Mouse (Mus musculus) forebrain, embryonic 15.5 days (tissue): ENCODE results near the gene Mrps11. TPM values are rescaled to one million over a fixed set of nuclear protein-coding genes. Genes with fewer than 3 reads are reported as not detected.

ENCODE experiments used
- ATAC-seq: fragments of 200-750 bp; cut with Nextera tagmentation; replicated peaks from 2 replicates; pipeline ENCODE4 v1.8.0; 2017; ENCODE audit warnings: mild to moderate bottlenecking, moderate TSS enrichment, moderate library complexity
- H3K27ac ChIP-seq: fragments of 300-500 bp; sonication (generic); replicated peaks from 2 replicates; pipeline ENCODE4 v1.5.1; 2015; ENCODE audit warnings: mild to moderate bottlenecking, inconsistent platforms
- H3K27me3 ChIP-seq: fragments of 300-500 bp; sonication (generic); 2 replicates; pipeline ENCODE4 v1.6.1; 2015; ENCODE audit warnings: inconsistent platforms
- H3K36me3 ChIP-seq: fragments of 300-500 bp; sonication (generic); 2 replicates; pipeline ENCODE4 v1.6.1; 2015; ENCODE audit warnings: mild to moderate bottlenecking, inconsistent platforms
- H3K4me1 ChIP-seq: fragments of 300-500 bp; sonication (generic); 2 replicates; pipeline ENCODE4 v1.6.1; 2015; ENCODE audit warnings: inconsistent platforms
- H3K4me2 ChIP-seq: fragments of 300-500 bp; sonication (generic); replicated peaks from 2 replicates; pipeline ENCODE4 v1.6.1; 2015; ENCODE audit warnings: mild to moderate bottlenecking, inconsistent platforms
- H3K4me3 ChIP-seq: fragments of 300-500 bp; sonication (generic); 2 replicates; pipeline ENCODE4 v1.5.1; 2015; ENCODE audit warnings: mild to moderate bottlenecking, inconsistent platforms
- H3K9ac ChIP-seq: fragments of 300-500 bp; sonication (generic); replicated peaks from 2 replicates; pipeline ENCODE4 v1.6.1; 2015; ENCODE audit warnings: mild to moderate bottlenecking, inconsistent platforms
- H3K9me3 ChIP-seq: fragments of 300-500 bp; sonication (generic); 2 replicates; pipeline ENCODE4 v1.6.1; 2016; ENCODE audit warnings: inconsistent platforms
- WGBS: fragments of 180-500 bp; shearing (Covaris S2); methylation state at CpG from one replicate; pipeline ENCODE4 v1.1.7; 2015; ENCODE audit warnings: mixed read lengths; 5-methylcytosine and 5-hydroxymethylcytosine counted together
- polyA plus RNA-seq: library from polyadenylated mRNA; unstranded; fragments of >200 nt; fragmentation: Nextera tagmentation; extraction: Ambion mirVana; gene quantifications from 2 replicates; pipeline ENCODE4 v1.2.1, GENCODE M21; 2015

Mrps11 gene
- polyA plus RNA-seq, 1 experiment from 2014 or later, result 68.8 TPM

DNA sequence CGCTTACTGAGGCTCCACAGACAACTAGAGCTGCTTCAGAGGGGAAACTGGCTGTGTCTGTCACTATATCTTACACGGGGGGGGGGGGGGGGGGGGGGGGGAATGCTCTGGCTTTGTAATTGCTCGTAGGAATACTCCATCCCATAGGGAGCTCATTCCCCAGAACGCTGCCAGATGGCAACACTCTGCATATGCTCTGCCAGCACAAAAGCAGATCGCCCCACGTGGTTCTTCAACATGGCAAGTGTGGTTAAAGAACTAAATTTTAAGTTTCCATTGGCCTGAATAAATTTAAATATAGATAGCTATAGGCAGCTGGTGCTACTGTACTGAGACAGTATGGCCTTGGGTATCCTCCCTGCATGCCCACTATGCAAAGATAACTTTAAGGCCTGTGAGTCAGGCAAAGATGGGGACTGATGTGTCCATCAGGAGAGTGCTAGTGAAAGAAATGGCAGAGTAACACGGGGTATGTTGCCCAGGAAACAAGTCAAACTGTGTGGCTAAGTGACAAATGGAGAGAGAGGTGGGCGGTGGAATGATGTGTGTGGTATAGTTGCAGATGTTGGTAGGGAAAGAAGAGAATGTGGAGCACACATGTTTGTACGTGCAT, 15.0 kb downstream of the Mrps11 start:
- H3K27ac ChIP-seq, result peak overlapping the region; percentile 91
- H3K36me3 ChIP-seq, result 0 out of 2 replicates have a peak, but pooled peaks cover 4% of the 10 kb centered on the region
- H3K27me3 ChIP-seq, result no peaks in the 10 kb centered on the region
- ATAC-seq, result peak; percentile 85
- no peak overlapping the region for H3K4me3 ChIP-seq
- H3K4me1 ChIP-seq, result peaks cover 34% of the 10 kb centered on the region
- no peak overlapping the region for H3K4me2 ChIP-seq
- WGBS, result 30% methylated on average over 7 of the region's 9 CpGs
- no peaks in the 10 kb centered on the region for H3K9me3 ChIP-seq
- no peak overlapping the region for H3K9ac ChIP-seq

DNA sequence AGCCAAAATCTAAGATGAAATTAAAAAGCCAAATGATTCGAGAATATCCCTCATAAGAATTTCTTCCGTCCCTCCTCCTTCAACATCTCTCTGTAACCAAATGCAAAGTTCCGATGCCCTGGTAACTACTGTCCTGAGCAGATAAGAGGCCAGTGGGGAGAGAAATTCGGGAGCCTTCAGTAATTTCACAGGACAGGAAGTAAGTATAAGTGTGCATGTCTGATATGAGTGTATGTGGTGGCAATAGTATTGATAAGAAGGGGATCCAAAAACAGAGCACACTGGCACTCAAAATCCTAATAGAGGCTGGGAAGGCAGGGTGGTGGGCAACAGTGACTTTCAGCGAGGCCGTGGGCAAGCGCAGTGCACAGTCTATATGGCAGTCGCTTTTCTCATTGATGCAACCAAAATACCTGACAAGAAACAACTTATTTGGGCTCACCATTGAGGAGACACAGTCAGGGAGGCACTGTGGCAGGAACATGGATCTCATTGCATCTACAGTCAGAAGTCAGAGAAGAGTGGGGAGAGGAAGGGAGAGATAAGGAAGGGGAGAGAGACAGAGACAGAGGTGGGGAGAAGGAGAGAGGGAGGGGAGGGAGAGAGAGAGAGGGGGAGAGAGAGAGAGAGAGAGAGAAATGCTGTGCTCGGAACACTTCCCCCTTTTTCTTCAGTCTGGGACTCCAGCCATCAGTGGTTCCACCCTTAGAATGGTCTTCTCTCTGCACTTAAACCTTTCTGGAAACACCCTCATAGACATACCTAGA, 17.0 kb downstream of the Mrps11 start:
- Histone ChIP-seq H3K4me3 (no peak overlapping the region), H3K27me3 (no peaks in the 10 kb centered on the region), H3K9ac (no peak overlapping the region), H3K9me3 (no peaks in the 10 kb centered on the region), H3K27ac (0 out of 2 replicates have a peak overlapping the region, but pooled peaks have one; percentile 19), H3K4me2 (no peak overlapping the region), H3K4me1 (peaks cover 29% of the 10 kb centered on the region), H3K36me3 (no peaks in the 10 kb centered on the region)
- ATAC-seq, result no peak
- 75% methylated on average over 9 of the region's 9 CpGs for WGBS

DNA sequence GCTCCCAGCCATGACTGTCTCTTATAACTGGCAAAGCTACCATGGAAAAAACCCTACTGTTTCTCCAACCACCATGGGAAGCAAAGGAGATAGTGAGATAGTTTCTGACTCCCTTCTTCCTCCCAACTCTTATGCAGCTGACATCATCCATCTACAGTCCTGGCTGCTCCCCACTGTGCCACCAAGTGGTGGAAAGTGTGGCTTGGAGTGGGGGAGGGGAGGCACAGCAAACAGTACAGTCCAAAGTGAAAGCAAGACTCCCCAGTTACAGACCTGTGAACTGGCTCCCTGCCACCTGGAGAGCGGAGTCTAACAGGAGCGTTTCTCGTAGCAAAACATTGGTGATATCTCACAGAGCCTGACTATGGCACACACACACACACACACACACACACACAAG, 20.9 kb downstream of the Mrps11 start:
- H3K4me2 ChIP-seq, result no peak overlapping the region
- no peak overlapping the region for H3K27ac ChIP-seq
- no peak overlapping the region for H3K9ac ChIP-seq
- no peaks in the 10 kb centered on the region for H3K36me3 ChIP-seq
- peaks cover 5% of the 10 kb centered on the region for H3K4me1 ChIP-seq
- no peaks in the 10 kb centered on the region for H3K9me3 ChIP-seq
- WGBS, result 84% methylated on average over 3 of the region's 3 CpGs
- H3K4me3 ChIP-seq, result no peak overlapping the region
- ATAC-seq, result no peak
- H3K27me3 ChIP-seq, result no peaks in the 10 kb centered on the region

DNA sequence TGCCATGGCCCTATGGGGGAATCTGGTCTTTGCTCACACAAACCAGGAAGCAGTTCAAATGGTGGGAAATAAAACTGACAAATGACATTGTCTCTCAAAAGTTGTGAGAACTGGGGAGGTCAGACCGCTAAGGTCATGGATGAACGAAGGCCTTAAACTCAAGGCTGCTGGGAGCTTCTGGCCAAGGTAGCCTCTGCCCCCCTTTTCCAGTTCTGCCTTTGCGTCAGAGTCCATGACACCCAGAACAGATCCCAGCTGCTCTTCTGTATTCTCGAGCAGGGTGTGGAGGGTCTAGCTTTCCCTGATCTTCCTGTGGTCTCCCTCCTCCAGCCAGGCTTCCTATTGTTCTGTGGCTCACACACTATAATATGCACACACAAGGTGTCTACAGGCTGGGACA, 24.3 kb downstream of the Mrps11 start:
- Histone ChIP-seq H3K9me3 (no peaks in the 10 kb centered on the region), H3K4me3 (no peak overlapping the region), H3K4me2 (no peak overlapping the region), H3K4me1 (no peaks in the 10 kb centered on the region), H3K9ac (no peak overlapping the region), H3K36me3 (no peaks in the 10 kb centered on the region), H3K27me3 (no peaks in the 10 kb centered on the region), H3K27ac (no peak overlapping the region)
- 86% methylated on average over 4 of the region's 4 CpGs for WGBS
- ATAC-seq, result no peak

DNA sequence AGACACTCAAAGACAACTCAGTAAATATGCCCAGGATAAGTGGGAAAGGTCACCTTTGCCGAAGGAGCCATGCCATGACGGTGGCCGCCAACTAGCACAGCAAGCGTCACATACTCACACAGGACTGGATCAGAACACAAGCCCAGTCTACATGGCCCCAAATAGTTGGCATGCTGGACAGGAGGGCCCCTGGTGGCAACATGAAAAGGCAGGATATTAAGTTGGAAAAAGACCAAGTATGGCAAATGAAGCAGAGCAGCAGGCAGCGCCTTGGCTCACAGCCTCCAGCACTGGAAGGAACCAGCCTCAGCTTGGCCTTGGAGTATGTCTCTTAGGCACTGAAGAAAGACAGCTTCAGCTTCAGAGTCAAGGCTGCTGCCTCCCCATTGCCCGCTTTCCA, 30.9 kb downstream of the Mrps11 start:
- ATAC-seq, result no peak
- Histone ChIP-seq H3K27me3 (no peaks in the 10 kb centered on the region), H3K4me1 (peaks cover 12% of the 10 kb centered on the region; the same call in 1 of the 2 replicates), H3K4me2 (no peak overlapping the region), H3K27ac (peak overlapping the region; percentile 47), H3K36me3 (no peaks in the 10 kb centered on the region), H3K9ac (no peak overlapping the region), H3K9me3 (no peaks in the 10 kb centered on the region), H3K4me3 (no peak overlapping the region)
- 81% methylated on average over 6 of the region's 6 CpGs for WGBS

DNA sequence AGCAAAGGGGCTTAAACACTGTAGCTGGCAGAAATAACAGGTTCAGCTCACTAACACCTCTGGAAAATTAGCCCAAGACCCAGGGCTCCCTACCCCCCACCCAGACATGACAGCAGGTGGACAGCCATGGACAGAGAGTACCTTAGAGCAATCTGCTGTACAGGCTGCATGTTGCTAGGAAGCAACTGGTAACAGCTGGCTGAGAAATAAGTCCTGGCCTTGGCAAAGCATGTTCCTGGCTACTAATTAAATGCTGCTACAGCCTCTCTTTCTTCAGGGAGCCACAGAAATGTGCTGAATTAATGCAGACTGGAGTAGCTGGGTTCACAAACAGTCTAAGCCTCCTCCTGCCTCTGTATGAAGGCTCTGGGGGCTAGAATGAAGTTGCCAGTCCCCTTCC, 31.8 kb downstream of the Mrps11 start:
- H3K27ac ChIP-seq, result no peak overlapping the region
- H3K9ac ChIP-seq, result no peak overlapping the region
- H3K4me3 ChIP-seq, result no peak overlapping the region
- H3K27me3 ChIP-seq, result no peaks in the 10 kb centered on the region
- no peaks in the 10 kb centered on the region for H3K9me3 ChIP-seq
- no peak for ATAC-seq
- no peak overlapping the region for H3K4me2 ChIP-seq
- H3K36me3 ChIP-seq, result no peaks in the 10 kb centered on the region
- H3K4me1 ChIP-seq, result peaks cover 12% of the 10 kb centered on the region; the same call in 1 of the 2 replicates

DNA sequence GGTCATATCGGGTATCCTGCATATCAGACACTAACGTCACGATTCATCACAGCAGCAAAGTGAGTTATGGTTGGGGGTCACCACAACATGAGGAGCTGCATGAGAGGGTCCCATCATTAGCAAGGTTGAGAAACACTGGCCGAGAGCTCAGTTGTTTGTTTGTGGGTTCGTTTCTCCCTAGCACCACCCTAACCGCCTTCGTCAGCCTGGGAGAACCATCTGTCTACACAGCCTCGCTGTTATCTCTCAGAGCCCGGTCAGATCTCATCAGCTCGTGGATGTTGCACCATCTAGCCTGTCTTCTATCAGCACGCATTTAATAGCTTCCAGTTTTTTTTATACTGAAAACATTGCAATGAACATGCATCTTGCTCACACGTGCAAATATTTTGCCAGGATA, 35.4 kb downstream of the Mrps11 start:
- Histone ChIP-seq H3K36me3 (no peaks in the 10 kb centered on the region), H3K4me3 (no peak overlapping the region), H3K9ac (no peak overlapping the region), H3K27ac (no peak overlapping the region), H3K27me3 (no peaks in the 10 kb centered on the region), H3K4me1 (peaks cover 12% of the 10 kb centered on the region; the same call in 1 of the 2 replicates), H3K9me3 (no peaks in the 10 kb centered on the region), H3K4me2 (no peak overlapping the region)
- ATAC-seq, result no peak
- 79% methylated on average over 12 of the region's 12 CpGs for WGBS

DNA sequence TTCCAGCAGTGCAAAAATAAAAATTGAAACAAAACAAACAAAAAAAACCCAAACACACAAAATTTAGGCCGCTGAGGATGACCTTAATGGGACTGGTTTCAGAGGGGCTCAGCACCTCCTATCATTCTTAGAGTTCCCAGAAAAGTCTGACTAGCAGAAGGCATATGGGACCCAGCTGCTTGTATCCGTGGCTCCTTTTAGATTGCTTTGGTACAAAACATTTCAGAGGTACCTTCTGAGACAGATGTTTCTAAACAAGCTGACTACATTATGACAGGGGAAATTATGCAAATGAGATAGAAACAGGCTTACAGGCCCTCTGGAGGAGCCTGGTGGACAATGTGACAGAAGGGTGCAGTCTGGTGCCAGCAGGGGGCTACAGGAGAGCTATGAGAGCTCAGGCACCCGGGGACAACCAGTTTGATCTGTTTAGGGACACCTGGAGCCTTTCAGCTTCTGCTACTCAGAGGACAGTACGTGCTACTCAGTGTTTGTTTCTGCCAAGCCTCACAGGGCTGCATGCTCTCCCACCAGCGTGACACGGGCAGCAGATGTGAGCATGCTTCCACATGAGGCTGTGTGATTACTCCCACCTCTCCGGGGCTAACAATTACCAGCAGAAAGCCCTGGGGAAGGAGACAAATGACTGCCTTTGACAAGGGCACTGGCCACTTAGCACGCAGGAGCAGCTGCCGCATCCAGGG, 43.9 kb downstream of the Mrps11 start:
- H3K4me2 ChIP-seq, result no peak overlapping the region
- 63% methylated on average over 9 of the region's 9 CpGs for WGBS

DNA sequence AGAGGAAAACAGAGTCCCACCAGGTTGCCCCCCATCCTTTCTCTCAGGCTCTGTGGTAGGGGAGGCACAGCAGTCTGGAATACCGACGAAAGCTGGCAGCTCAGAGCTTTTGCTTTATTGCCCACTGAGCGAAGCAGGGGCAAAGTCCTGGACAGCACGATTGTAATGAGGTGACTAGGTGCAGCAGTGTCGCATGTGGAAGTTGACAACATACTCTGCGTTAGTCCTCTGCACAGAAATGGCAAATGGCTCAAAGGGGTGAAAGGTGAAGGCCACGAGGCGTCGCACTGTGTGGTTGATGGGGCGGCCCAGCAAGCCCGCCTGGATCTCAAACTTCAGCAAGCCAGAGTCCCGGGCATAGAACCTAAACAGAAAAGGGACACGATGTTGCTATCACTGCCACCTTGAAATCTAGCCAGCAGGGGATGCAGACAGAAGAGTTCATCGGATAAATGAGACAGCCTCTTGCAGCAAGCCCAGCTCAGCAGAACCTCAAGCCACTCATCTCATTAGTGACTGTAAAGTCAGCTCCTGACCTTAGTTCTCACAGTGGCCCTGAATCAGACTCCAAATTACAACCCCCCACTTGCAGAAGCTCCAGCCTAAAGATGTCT, 44.9 kb downstream of the Mrps11 start:
- H3K4me1 ChIP-seq, result no peaks in the 10 kb centered on the region; the same call in 1 of the 2 replicates
- H3K27me3 ChIP-seq, result no peaks in the 10 kb centered on the region
- WGBS, result 90% methylated on average over 14 of the region's 14 CpGs
- no peaks in the 10 kb centered on the region for H3K9me3 ChIP-seq
- no peak overlapping the region for H3K4me2 ChIP-seq
- H3K36me3 ChIP-seq, result peaks cover 15% of the 10 kb centered on the region
- no peak for ATAC-seq
- no peak overlapping the region for H3K27ac ChIP-seq
- no peak overlapping the region for H3K9ac ChIP-seq
- H3K4me3 ChIP-seq, result no peak overlapping the region

More for the DNA sequence above, 43.9 kb downstream of the Mrps11 start:
- no peak overlapping the region for H3K9ac ChIP-seq
- peaks cover 15% of the 10 kb centered on the region for H3K36me3 ChIP-seq
- peak overlapping the region; percentile 53 for H3K27ac ChIP-seq
- ATAC-seq, result peak; percentile 58
- H3K4me3 ChIP-seq, result no peak overlapping the region
- no peaks in the 10 kb centered on the region; the same call in 1 of the 2 replicates for H3K4me1 ChIP-seq
- no peaks in the 10 kb centered on the region for H3K27me3 ChIP-seq
- H3K9me3 ChIP-seq, result no peaks in the 10 kb centered on the region

DNA sequence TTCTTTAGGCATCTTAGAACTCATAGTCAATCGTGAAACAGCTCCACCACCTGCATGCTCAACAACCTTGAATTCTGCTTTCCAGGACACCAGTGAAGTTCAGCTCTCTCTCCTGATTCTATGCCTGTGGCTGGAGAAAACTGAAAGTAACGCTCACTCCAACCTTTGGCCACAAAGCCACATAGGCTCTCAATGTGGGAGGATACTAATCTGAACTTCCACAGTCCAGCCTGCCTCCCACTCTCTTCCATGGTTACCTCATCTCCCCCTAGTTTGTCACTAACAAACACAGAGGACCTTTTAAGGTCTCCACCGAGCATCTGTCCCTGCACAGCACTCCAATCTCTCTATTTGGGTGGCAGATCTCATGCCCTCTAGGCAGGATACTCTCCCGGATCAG, 52.7 kb downstream of the Mrps11 start:
- no peak overlapping the region for H3K4me2 ChIP-seq
- H3K9ac ChIP-seq, result no peak overlapping the region
- 89% methylated on average over 4 of the region's 4 CpGs for WGBS
- no peaks in the 10 kb centered on the region for H3K27me3 ChIP-seq
- no peak overlapping the region for H3K4me3 ChIP-seq
- no peak overlapping the region for H3K27ac ChIP-seq
- ATAC-seq, result no peak
- no peaks in the 10 kb centered on the region for H3K9me3 ChIP-seq
- H3K4me1 ChIP-seq, result no peaks in the 10 kb centered on the region
- H3K36me3 ChIP-seq, result peaks cover 27% of the 10 kb centered on the region

DNA sequence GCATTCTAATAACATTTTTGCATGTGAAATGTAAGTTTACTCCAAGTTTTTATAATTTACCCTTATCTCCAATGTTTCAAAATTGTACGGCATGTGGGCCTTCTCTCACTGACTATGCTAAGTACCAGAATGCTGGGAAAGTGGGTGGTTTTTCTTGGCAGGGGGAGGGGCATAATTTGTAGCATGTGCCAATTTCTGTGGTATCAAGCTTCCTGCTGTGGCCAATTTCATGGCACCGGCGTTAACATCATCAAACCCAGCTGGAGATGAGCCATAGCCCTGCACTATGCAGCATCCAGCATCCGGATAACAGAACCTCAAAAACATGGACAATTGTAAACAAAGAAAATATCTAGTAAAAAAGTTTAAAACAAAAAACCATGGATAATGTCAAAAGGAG, 54.3 kb downstream of the Mrps11 start:
- H3K36me3 ChIP-seq, result peaks cover 29% of the 10 kb centered on the region
- H3K4me1 ChIP-seq, result no peaks in the 10 kb centered on the region
- H3K4me3 ChIP-seq, result no peak overlapping the region
- H3K27ac ChIP-seq, result no peak overlapping the region
- no peak for ATAC-seq
- whole genome bisulfite sequencing, result 73% methylated on average over 4 of the region's 4 CpGs
- H3K9ac ChIP-seq, result no peak overlapping the region
- H3K27me3 ChIP-seq, result no peaks in the 10 kb centered on the region
- no peak overlapping the region for H3K4me2 ChIP-seq
- H3K9me3 ChIP-seq, result no peaks in the 10 kb centered on the region

DNA sequence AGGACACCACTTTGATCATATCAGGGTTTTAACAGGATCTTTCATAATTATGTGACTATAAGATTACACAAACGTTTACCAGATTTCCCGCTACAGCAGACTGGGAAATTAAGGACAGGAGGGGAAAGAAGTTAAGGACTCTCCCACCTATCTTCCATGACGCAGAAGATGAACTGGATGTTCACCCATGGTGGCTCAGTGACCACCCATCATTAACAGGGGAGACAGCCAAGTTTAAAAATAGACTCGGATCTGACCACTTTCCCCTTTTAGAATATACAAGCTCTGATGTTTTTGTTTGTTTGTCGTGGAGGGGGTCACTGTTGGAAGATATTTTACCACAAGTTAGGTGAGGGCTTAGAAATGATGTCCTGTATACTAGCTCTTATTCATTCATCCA, 58.7 kb downstream of the Mrps11 start:
- Histone ChIP-seq H3K9ac (no peak overlapping the region), H3K27ac (no peak overlapping the region), H3K4me1 (peaks cover 9% of the 10 kb centered on the region), H3K36me3 (peaks cover 36% of the 10 kb centered on the region), H3K9me3 (no peaks in the 10 kb centered on the region), H3K4me2 (no peak overlapping the region), H3K4me3 (no peak overlapping the region), H3K27me3 (no peaks in the 10 kb centered on the region)
- 89% methylated on average over 5 of the region's 5 CpGs for WGBS
- ATAC-seq, result no peak
